16 mouse cellular contexts compared by ENCODE assay signal in the genomic region with DNA sequence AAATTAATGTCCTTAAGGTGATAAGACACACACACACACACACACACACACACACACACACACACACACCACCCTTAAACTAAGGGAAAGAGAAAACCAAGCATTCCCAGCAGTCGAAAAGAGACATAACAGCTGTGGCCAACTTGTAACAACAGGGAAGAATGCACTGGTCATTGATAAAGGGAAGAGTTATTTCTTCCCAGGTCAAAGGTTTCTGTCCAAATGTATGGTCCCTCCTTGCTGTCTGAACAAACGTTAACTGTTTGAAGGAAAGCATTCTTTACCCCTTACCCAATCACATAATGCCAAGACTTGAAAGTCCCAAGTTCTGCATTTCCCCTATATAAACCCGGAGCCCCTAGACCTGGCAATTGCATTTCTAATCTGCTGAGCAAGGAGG.
"Had no signal": no experiment of that assay in that cellular context is flagged by ENCODE, and none has a peak within 500 bp of the region (broad histone marks: within the 10 kb centered on the region; RNA-seq: fewer than 3 reads in every experiment).

No protein-coding gene starts in this region.

- H3K9ac ChIP-seq: intestine, embryonic 15.5 days; liver, embryonic 13.5 days had no signal

- H3K36me3 ChIP-seq: intestine, embryonic 15.5 days; liver, embryonic 13.5 days had no signal

- H3K4me3 ChIP-seq: intestine, embryonic 15.5 days; left cerebral cortex, adult 2 months; liver, embryonic 13.5 days; megakaryocyte, embryonic 14.5 days had no signal

- H3K4me1 ChIP-seq: intestine, embryonic 15.5 days; liver, embryonic 13.5 days; megakaryocyte, embryonic 14.5 days had no signal

- H3K9me3 ChIP-seq: intestine, embryonic 15.5 days; liver, embryonic 13.5 days; megakaryocyte, embryonic 14.5 days had no signal

- ATAC-seq: intestine, embryonic 15.5 days; lung, postnatal 0 days had no signal

- H3K27ac ChIP-seq: intestine, embryonic 15.5 days; left cerebral cortex, adult 2 months; liver, embryonic 13.5 days had no signal

- H3K27me3 ChIP-seq: intestine, embryonic 15.5 days; liver, embryonic 13.5 days; megakaryocyte, embryonic 14.5 days had no signal

- H3K4me2 ChIP-seq: intestine, embryonic 15.5 days; liver, embryonic 13.5 days; midbrain, embryonic 11.5 days had no signal

- DNase-seq: kidney, adult 18-20 months; layer of hippocampus, postnatal 36 days; liver, embryonic 13.5 days; lung, adult 2 months; lung, postnatal 36 days; midbrain, embryonic 14.5 days; right cerebral cortex, adult 18-20 months; right cerebral cortex, postnatal 25 days; thymus, adult 2 months; thymus, postnatal 14 days; thymus, postnatal 4 days had no signal
